Mouse (Mus musculus): ENCODE data around the gene Abca12. TPM values are rescaled to one million over a fixed set of nuclear protein-coding genes. Genes with fewer than 3 reads are reported as not detected.

The Abca12 gene
- polyA plus RNA-seq, 1 experiment from 2014 or later: 0.01 TPM

DNA sequence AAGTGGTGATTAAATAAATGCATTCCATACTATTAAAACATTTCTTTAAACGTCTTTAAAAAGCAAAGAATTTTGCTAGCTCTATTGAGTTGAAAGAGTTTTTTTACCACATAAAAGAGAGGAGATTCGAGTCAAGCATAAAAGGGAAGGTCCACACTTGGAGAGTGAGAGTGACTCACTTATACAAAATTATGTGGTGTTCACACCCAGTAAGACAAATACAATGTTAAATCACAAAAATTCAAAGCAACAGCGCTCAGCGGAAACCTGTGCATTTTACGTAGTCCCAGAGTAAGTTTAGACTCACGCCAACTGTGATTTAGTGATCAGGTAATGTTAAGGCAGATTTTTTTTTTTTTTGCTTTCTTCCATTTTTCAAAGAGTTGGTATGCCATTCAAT is 104.1 kb downstream of the Abca12 start:
- WGBS: 83% methylated on average over 6 of the region's 6 CpGs
- Histone ChIP-seq H3K9ac (no peak overlapping the region), H3K4me1 (no peaks in the 10 kb centered on the region), H3K9me3 (replicated peaks) (no peaks in the 10 kb centered on the region), H3K4me3 (replicated peaks) (no peak overlapping the region), H3K4me2 (no peak overlapping the region), H3K36me3 (no peaks in the 10 kb centered on the region), H3K27me3 (no peaks in the 10 kb centered on the region), H3K27ac (no peak overlapping the region)
- ATAC-seq (replicated peaks; ENCODE audit: low FRiP score): no peak

DNA sequence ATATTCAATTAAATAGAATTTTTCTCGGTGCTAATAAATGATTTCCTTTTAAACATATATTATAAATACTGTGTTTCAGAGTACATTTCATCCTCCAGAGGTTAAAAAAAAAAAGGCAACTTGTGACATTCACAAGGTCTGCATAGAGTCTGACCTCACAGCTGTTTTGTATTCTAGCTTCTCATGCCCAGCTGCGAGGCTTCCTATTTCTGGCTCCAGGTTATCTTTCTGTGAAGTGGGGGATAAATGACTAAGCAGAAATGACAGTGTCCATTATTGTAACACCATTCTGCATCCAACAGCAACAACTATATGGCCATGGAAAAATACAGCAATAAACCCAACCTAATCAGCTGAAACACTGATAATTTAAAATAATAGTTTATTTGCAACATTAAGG is 107.3 kb downstream of the Abca12 start:
- no peaks in the 10 kb centered on the region for H3K9me3 ChIP-seq (replicated peaks)
- H3K4me1 ChIP-seq: no peaks in the 10 kb centered on the region
- 63% methylated on average over 2 of the region's 2 CpGs for WGBS
- ATAC-seq (replicated peaks; ENCODE audit: low FRiP score): no peak
- no peak overlapping the region for H3K4me2 ChIP-seq
- no peak overlapping the region for H3K9ac ChIP-seq
- no peaks in the 10 kb centered on the region for H3K36me3 ChIP-seq
- no peaks in the 10 kb centered on the region for H3K27me3 ChIP-seq
- no peak overlapping the region for H3K27ac ChIP-seq
- H3K4me3 ChIP-seq (replicated peaks): no peak overlapping the region

DNA sequence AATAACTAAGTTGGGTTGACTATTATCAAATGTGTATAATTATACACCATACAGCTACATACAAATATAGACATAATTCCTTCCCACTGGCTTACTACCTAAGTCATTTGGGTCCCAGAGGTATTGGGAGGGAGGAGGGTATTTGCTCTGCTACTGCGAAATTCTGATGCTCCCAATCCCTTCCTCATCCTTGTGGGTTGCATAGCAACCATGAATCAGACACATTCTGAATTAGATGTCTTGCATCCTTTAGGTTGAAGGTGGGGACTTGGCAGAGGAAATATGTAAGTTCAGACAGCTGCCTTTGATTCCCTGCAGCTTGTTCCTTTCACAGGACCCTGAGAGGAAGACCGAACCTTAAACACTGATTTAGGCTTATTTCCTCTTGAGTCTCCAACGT is 108.5 kb downstream of the Abca12 start:
- H3K36me3 ChIP-seq: no peaks in the 10 kb centered on the region
- 47% methylated on average over 3 of the region's 3 CpGs for WGBS
- no peaks in the 10 kb centered on the region for H3K9me3 ChIP-seq (replicated peaks)
- no peak overlapping the region for H3K9ac ChIP-seq
- no peaks in the 10 kb centered on the region for H3K4me1 ChIP-seq
- no peak overlapping the region for H3K4me3 ChIP-seq (replicated peaks)
- no peaks in the 10 kb centered on the region for H3K27me3 ChIP-seq
- ATAC-seq (replicated peaks; ENCODE audit: low FRiP score): no peak
- H3K27ac ChIP-seq: no peak overlapping the region
- H3K4me2 ChIP-seq: no peak overlapping the region

DNA sequence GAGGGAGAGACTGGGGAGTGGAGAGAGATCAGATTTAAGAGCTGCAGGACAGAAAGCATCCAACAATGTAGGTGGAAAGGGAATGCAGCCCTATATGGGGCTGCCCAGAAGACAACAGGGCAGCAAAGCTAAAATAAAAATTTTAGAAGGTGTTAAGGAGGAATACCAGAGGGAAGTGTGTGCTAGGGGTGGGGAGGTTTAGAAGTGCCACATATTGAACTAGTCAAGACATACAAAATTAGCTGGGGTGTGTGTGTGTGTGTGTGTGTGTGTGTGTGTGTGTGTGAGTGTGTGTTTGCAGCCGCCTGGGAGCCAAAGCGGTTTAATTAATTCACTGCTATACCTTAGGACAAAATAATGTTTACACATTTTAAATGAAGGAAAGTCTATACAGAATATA is 110.1 kb downstream of the Abca12 start:
- no peaks in the 10 kb centered on the region for H3K4me1 ChIP-seq
- H3K36me3 ChIP-seq: no peaks in the 10 kb centered on the region
- ATAC-seq (replicated peaks; ENCODE audit: low FRiP score): no peak
- WGBS: 94% methylated on average over 2 of the region's 2 CpGs
- no peak overlapping the region for H3K27ac ChIP-seq
- no peak overlapping the region for H3K9ac ChIP-seq
- H3K27me3 ChIP-seq: no peaks in the 10 kb centered on the region
- no peak overlapping the region for H3K4me2 ChIP-seq
- H3K4me3 ChIP-seq (replicated peaks): no peak overlapping the region
- H3K9me3 ChIP-seq (replicated peaks): no peaks in the 10 kb centered on the region

DNA sequence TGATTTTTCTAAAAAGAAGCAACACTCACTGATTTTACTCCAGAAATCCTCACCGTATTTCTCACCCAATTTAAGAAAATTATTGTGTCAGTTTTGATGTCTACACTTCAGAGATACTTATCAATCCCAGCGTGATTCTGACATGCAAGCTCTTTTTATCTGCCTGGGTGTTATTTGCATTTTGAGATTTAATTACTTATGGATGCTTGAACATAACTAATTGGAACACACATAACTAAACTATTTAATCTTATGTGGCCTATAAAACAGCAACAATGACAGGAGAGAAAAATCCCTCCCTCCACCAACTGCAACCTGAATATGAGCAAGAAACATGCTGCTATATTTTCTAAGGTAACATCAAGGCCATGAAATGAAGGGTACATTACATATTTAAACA is 117.7 kb downstream of the Abca12 start:
- H3K9me3 ChIP-seq (replicated peaks): no peaks in the 10 kb centered on the region
- no peak overlapping the region for H3K4me3 ChIP-seq (replicated peaks)
- no peak overlapping the region for H3K4me2 ChIP-seq
- no peak overlapping the region for H3K9ac ChIP-seq
- H3K27ac ChIP-seq: no peak overlapping the region
- no peaks in the 10 kb centered on the region for H3K36me3 ChIP-seq
- ATAC-seq (replicated peaks; ENCODE audit: low FRiP score): no peak
- H3K27me3 ChIP-seq: no peaks in the 10 kb centered on the region
- no peaks in the 10 kb centered on the region for H3K4me1 ChIP-seq
- 56% methylated on average over 2 of the region's 2 CpGs for WGBS

DNA sequence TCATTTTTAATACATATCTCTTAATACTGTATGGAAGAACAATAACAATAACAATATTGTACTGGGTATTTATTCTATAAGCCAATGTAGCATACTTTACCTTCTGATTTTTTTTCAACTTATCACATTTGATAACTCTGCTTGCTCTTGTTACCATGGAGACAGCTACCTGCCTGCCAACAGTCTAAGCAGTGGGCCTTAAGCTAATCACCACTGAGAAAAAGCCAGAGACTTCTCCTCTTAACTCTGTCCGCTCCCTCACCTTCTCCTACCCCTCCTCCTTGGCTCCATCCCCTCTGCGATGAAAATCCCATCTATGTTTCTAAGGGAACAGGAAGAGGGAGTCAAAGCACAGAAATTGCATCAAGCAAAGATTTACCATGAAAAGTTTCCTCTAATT is 118.1 kb downstream of the Abca12 start:
- Histone ChIP-seq H3K36me3 (no peaks in the 10 kb centered on the region), H3K27ac (no peak overlapping the region), H3K27me3 (no peaks in the 10 kb centered on the region), H3K9me3 (replicated peaks) (no peaks in the 10 kb centered on the region), H3K9ac (no peak overlapping the region), H3K4me1 (no peaks in the 10 kb centered on the region), H3K4me3 (replicated peaks) (no peak overlapping the region), H3K4me2 (no peak overlapping the region)
- no peak for ATAC-seq (replicated peaks; ENCODE audit: low FRiP score)
- WGBS: 55% methylated on average over 2 of the region's 2 CpGs

DNA sequence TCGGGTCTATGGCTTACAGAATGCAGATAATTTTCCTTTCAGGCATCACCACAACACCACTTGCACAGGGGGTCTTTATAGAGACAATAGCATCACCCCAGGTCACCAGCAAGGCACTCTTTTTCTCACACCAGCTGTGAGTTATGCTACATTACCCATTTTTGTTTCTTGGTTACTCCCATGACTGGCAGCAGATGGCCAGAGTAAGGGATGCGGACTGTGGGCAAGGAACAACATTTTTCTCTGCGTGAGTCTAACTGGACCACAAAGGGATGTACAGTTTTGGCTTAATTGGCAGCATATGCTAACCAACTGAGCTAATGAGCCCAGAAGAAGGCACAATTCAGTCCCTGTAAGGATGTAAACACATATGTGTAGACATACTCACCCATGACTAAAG is 122.8 kb downstream of the Abca12 start:
- Histone ChIP-seq H3K9ac (no peak overlapping the region), H3K4me2 (no peak overlapping the region), H3K9me3 (replicated peaks) (no peaks in the 10 kb centered on the region), H3K27ac (no peak overlapping the region), H3K4me1 (no peaks in the 10 kb centered on the region), H3K27me3 (no peaks in the 10 kb centered on the region), H3K4me3 (replicated peaks) (no peak overlapping the region), H3K36me3 (no peaks in the 10 kb centered on the region)
- no peak for ATAC-seq (replicated peaks; ENCODE audit: low FRiP score)
- 87% methylated on average over 3 of the region's 3 CpGs for WGBS

DNA sequence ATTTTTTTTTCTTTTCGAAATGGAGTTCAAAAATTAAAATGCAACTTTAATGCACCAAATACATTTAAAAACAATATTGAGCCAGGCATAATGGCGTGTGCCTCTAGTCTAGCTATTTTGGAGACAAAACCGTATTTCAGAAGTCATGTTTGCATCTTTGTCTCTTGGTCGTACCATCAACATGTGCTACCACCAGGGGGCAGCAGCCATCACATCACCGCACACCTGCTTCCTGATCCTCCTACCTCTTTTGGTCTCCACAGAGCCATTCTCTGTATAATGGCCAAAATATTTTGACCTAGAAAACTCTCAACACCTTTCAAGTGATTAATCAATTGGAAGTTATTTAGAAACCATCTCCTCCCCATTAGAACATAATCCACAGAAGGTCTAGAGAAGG is 125.2 kb downstream of the Abca12 start:
- H3K27ac ChIP-seq: no peak overlapping the region
- no peak for ATAC-seq (replicated peaks; ENCODE audit: low FRiP score)
- no peak overlapping the region for H3K4me3 ChIP-seq (replicated peaks)
- WGBS: 21% methylated on average over 5 of the region's 5 CpGs
- no peaks in the 10 kb centered on the region for H3K27me3 ChIP-seq
- no peaks in the 10 kb centered on the region for H3K9me3 ChIP-seq (replicated peaks)
- H3K4me2 ChIP-seq: no peak overlapping the region
- no peaks in the 10 kb centered on the region for H3K4me1 ChIP-seq
- no peaks in the 10 kb centered on the region for H3K36me3 ChIP-seq
- H3K9ac ChIP-seq: no peak overlapping the region

DNA sequence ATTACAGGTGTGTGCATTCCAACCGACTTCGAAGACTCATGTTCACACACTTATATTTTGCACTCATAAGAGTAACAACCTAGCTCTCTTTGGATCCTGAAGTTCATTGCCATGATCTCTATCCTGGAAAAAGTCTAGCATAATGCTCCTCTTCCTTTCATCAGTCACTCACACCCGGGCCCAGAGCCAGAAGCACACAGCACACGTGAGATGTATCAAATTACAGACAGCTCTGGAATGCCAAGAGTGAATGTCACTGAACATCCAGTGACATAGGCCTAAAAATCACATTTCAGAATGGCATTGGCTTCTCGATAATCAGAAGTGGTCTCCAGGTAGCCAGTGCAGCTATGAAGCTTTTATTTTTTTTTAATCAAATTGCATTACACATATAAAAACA is 137.8 kb downstream of the Abca12 start:
- Histone ChIP-seq H3K9ac (no peak overlapping the region), H3K4me1 (no peaks in the 10 kb centered on the region), H3K4me2 (no peak overlapping the region), H3K27ac (no peak overlapping the region), H3K9me3 (replicated peaks) (no peaks in the 10 kb centered on the region), H3K36me3 (no peaks in the 10 kb centered on the region), H3K4me3 (replicated peaks) (no peak overlapping the region), H3K27me3 (no peaks in the 10 kb centered on the region)
- no peak for ATAC-seq (replicated peaks; ENCODE audit: low FRiP score)
- 48% methylated on average over 5 of the region's 5 CpGs for WGBS

DNA sequence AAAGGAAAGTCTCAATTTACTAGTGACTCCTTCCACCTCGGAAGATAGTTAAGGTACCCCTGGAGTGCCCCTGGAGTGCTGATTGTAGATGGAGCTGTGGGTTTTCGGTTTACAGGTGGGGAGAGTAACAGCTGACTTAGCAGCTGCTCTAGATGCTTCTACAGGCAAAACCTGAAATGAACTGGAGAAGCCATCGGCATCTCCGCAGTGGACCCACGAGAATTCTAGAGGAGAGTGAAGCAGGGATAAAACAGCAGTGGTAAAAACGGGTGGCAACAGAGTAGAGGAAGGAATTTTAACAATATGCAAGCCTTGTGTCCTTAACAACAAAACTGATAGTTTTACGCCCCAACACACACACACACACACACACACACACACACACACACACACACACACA is 142.2 kb downstream of the Abca12 start:
- H3K4me2 ChIP-seq: no peak overlapping the region
- H3K27me3 ChIP-seq: no peaks in the 10 kb centered on the region
- no peaks in the 10 kb centered on the region for H3K9me3 ChIP-seq (replicated peaks)
- H3K9ac ChIP-seq: no peak overlapping the region
- WGBS: 80% methylated on average over 7 of the region's 7 CpGs
- ATAC-seq (replicated peaks; ENCODE audit: low FRiP score): no peak
- no peaks in the 10 kb centered on the region for H3K4me1 ChIP-seq
- no peak overlapping the region for H3K4me3 ChIP-seq (replicated peaks)
- no peak overlapping the region for H3K27ac ChIP-seq
- H3K36me3 ChIP-seq: no peaks in the 10 kb centered on the region

DNA sequence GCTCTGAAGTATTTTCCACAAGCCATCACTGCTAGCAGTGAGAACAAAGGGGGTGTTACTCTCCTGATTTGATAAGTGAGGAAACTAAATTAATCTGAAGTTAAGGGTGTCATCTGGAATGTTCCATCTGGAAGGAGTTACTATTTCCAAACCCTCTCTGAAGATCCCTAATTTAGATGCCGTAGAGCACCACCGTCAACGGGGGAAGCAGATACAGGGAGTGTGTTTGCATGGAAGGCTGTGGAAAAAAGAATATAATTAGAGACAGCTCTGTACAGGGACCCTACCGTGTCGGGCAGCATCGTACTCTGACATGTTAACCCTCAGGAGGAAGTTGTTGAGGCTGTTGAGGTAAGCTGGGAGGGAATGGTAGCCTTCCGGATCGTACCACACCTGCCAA is 142.6 kb downstream of the Abca12 start:
- no peak overlapping the region for H3K4me3 ChIP-seq (replicated peaks)
- H3K9me3 ChIP-seq (replicated peaks): no peaks in the 10 kb centered on the region
- ATAC-seq (replicated peaks; ENCODE audit: low FRiP score): no peak
- no peaks in the 10 kb centered on the region for H3K36me3 ChIP-seq
- 78% methylated on average over 8 of the region's 8 CpGs for WGBS
- H3K27ac ChIP-seq: no peak overlapping the region
- no peaks in the 10 kb centered on the region for H3K4me1 ChIP-seq
- no peaks in the 10 kb centered on the region for H3K27me3 ChIP-seq
- H3K9ac ChIP-seq: no peak overlapping the region
- no peak overlapping the region for H3K4me2 ChIP-seq

DNA sequence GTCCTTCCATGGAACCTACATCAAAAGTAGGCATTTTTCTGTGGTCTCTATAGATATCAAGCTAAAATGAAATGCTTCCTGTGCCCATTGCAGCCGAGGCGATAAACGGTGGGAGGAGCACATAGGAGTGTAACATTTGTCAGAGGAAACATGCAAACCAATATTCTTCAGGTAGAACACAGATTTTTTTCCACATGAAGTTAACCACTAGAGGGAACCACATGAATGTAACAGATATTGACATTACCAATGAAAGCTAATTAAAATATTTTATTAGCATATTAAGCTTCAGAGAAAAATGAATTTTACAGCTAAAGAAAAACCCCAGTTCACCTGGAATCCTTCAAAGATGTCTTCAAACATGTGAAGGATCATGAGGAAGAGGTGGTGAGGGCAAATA is 144.6 kb downstream of the Abca12 start:
- Histone ChIP-seq H3K9me3 (replicated peaks) (no peaks in the 10 kb centered on the region), H3K36me3 (no peaks in the 10 kb centered on the region), H3K27me3 (no peaks in the 10 kb centered on the region), H3K4me1 (no peaks in the 10 kb centered on the region), H3K9ac (no peak overlapping the region), H3K4me3 (replicated peaks) (no peak overlapping the region), H3K27ac (no peak overlapping the region), H3K4me2 (no peak overlapping the region)
- WGBS: 96% methylated on average over 3 of the region's 3 CpGs
- no peak for ATAC-seq (replicated peaks; ENCODE audit: low FRiP score)

DNA sequence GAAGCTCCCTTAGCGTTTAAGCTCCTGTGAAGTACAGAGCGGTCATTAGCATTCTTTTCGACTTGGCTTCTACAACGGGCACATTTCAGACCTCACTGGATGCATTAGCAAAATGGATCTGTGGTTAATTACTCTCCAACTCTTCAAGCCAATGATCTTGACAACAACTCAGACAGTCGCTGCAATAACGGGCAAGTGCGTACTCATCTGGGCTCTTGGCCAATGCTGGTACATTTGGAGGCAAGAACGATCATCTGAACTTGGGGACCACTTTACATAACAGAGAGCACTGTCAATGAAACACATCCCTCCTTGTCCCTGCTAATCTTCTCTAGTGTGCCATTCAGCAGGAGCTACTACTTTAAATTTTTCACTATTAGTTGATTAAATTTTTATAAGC is 148.1 kb downstream of the Abca12 start:
- Histone ChIP-seq H3K9ac (no peak overlapping the region), H3K4me1 (no peaks in the 10 kb centered on the region), H3K27ac (no peak overlapping the region), H3K4me2 (no peak overlapping the region), H3K9me3 (replicated peaks) (no peaks in the 10 kb centered on the region), H3K36me3 (no peaks in the 10 kb centered on the region), H3K27me3 (no peaks in the 10 kb centered on the region), H3K4me3 (replicated peaks) (no peak overlapping the region)
- ATAC-seq (replicated peaks; ENCODE audit: low FRiP score): no peak
- WGBS: 91% methylated on average over 8 of the region's 8 CpGs

All from kidney, embryonic 15.5 days (tissue).